Mouse (Mus musculus) small intestine, adult 2 months (tissue): Measurements from ENCODE around the gene Kazald1. TPM values are rescaled to one million over a fixed set of nuclear protein-coding genes. Genes with fewer than 3 reads are reported as not detected.

Experiments used
- H3K27ac ChIP-seq: fragments of 200-500 bp; 2 replicates; pipeline ENCODE4 v1.5.1; 2012; ENCODE audit warnings: low read depth, low read length, control low read depth, inconsistent platforms; ENCODE audit not compliant: insufficient read depth
- H3K27me3 ChIP-seq: fragments of 200-500 bp; 2 replicates; pipeline ENCODE4 v1.6.1; 2012; ENCODE audit warnings: mild to moderate bottlenecking, moderate library complexity, low read length, inconsistent platforms; ENCODE audit not compliant: control insufficient read depth, insufficient read depth
- H3K36me3 ChIP-seq: fragments of 200-500 bp; 2 replicates; pipeline ENCODE4 v1.6.1; 2012; ENCODE audit warnings: mild to moderate bottlenecking, low read length, control low read depth, inconsistent platforms; ENCODE audit not compliant: control insufficient read depth, insufficient read depth
- H3K4me1 ChIP-seq: fragments of 200-500 bp; 2 replicates; pipeline ENCODE4 v1.6.1; 2012; ENCODE audit warnings: low read length, inconsistent platforms, mixed read lengths; ENCODE audit not compliant: control insufficient read depth, insufficient read depth, insufficient read length
- H3K4me3 ChIP-seq: fragments of 200-500 bp; 2 replicates; pipeline ENCODE4 v1.5.1; 2012; ENCODE audit warnings: low read depth, mild to moderate bottlenecking, control low read depth, inconsistent platforms, low read length, moderate library complexity
- CTCF ChIP-seq: fragments of 200-500 bp; IDR thresholded peaks from 2 replicates; pipeline ENCODE4 v1.5.1; 2012; ENCODE audit warnings: low read depth, mild to moderate bottlenecking, control low read depth, inconsistent platforms, low read length, moderate library complexity, mixed read lengths; ENCODE audit not compliant: insufficient replicate concordance, insufficient read length; ENCODE audit errors: extremely low read depth
- POLR2A ChIP-seq: fragments of 200-500 bp; IDR thresholded peaks from 2 replicates; pipeline ENCODE4 v1.6.1; 2012; ENCODE audit warnings: low read depth, mild to moderate bottlenecking, control low read depth, inconsistent platforms, low read length, moderate library complexity
- WGBS: fragments of 180-500 bp; shearing (Covaris S2); methylation state at CpG from one replicate; pipeline ENCODE4 v1.1.7; 2018; 5-methylcytosine and 5-hydroxymethylcytosine counted together
- polyA plus RNA-seq: library from polyadenylated mRNA; depleted of rRNA; stranded (reverse); fragments of >200 nt; gene quantifications from 2 replicates; pipeline ENCODE4 v1.2.3, GENCODE M21; 2012

Kazald1 gene
- polyA plus RNA-seq, 1 experiment, result 2.2 TPM

GRCm38 (mm10) chr19:45044389-45044927 lies 30.6 kb upstream of the Kazald1 start:
- TF ChIP-seq POLR2A, result no peak
- no peak for TF ChIP-seq CTCF
- WGBS, result 79% methylated on average over 11 of the region's 11 CpGs
- Histone ChIP-seq H3K27me3 (no peaks in the 10 kb centered on the region), H3K27ac (no peak overlapping the region), H3K4me1 (peaks cover 7% of the 10 kb centered on the region), H3K36me3 (no peaks in the 10 kb centered on the region), H3K4me3 (no peak overlapping the region)

GRCm38 (mm10) chr19:45045236-45045635 lies 29.8 kb upstream of the Kazald1 start:
- Histone ChIP-seq H3K36me3 (no peaks in the 10 kb centered on the region), H3K4me1 (peaks cover 7% of the 10 kb centered on the region), H3K27ac (no peak overlapping the region), H3K4me3 (no peak overlapping the region), H3K27me3 (no peaks in the 10 kb centered on the region)
- no peak for TF ChIP-seq CTCF
- TF ChIP-seq POLR2A, result no peak
- WGBS, result 77% methylated on average over 15 of the region's 15 CpGs

DNA sequence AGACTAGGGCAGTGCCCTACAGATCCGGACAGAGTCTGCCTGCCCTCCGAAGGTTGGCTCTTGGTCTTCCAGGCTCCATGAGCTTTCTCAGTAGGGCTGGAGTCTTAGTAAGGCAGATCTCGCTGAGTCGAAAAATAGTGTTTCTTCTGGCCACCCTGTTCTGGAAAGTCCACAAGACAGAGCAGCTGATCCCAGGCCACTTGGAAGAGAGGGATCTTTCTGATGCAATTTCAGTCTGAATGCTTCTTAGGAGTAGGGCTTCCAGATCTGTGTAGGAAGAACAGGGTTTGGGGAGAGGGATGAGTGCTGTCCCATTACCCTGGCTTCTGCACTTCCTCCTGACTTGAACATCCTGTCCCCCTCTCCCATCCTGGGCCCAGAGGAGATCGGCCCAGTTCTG lies 29.4 kb upstream of the Kazald1 start, which contains the start of gene Pdzd7:
Pdzd7 (minus strand) TSS at position 67 of the 400 bp plus-strand sequence.
- H3K4me3 ChIP-seq, result peak within 1 kb of the TSS; percentile 68
- WGBS, result 86% methylated on average over 5 of the region's 5 CpGs

GRCm38 (mm10) chr19:45046523-45047321 lies 28.3 kb upstream of the Kazald1 start:
- Histone ChIP-seq H3K27ac (peak overlapping the region; percentile 82), H3K27me3 (no peaks in the 10 kb centered on the region), H3K36me3 (no peaks in the 10 kb centered on the region), H3K4me1 (peaks cover 7% of the 10 kb centered on the region), H3K4me3 (peak overlapping the region; percentile 68)
- 1% methylated on average over 34 of the region's 34 CpGs for WGBS
- TF ChIP-seq CTCF (no peak), POLR2A (no peak)

More for the DNA sequence above, 29.4 kb upstream of the Kazald1 start, which contains the start of gene Pdzd7:
- TF ChIP-seq POLR2A (no peak), CTCF (no peak)
- no peak within 1 kb of the TSS for H3K27ac ChIP-seq
- peaks cover 7% of the 10 kb centered on the region for H3K4me1 ChIP-seq
- H3K27me3 ChIP-seq, result no peaks in the 10 kb centered on the region
- no peaks in the 10 kb centered on the region for H3K36me3 ChIP-seq

- Histone ChIP-seq H3K27ac (peak within 1 kb of the TSS; percentile 82), H3K36me3 (no peaks in the 10 kb centered on the region), H3K4me3 (peak within 1 kb of the TSS; percentile 68), H3K27me3 (no peaks in the 10 kb centered on the region), H3K4me1 (peaks cover 7% of the 10 kb centered on the region)
- TF ChIP-seq CTCF (no peak; the same call in none of the 2 replicates), POLR2A (no peak)
- WGBS, result under 1% methylated on average over 26 of the region's 26 CpGs
These were observed 27.6 kb upstream of the Kazald1 start, which contains the start of gene Sfxn3 for GRCm38 (mm10) chr19:45047417-45047934. Sfxn3 (plus strand) TSS chr19:45047503.

DNA sequence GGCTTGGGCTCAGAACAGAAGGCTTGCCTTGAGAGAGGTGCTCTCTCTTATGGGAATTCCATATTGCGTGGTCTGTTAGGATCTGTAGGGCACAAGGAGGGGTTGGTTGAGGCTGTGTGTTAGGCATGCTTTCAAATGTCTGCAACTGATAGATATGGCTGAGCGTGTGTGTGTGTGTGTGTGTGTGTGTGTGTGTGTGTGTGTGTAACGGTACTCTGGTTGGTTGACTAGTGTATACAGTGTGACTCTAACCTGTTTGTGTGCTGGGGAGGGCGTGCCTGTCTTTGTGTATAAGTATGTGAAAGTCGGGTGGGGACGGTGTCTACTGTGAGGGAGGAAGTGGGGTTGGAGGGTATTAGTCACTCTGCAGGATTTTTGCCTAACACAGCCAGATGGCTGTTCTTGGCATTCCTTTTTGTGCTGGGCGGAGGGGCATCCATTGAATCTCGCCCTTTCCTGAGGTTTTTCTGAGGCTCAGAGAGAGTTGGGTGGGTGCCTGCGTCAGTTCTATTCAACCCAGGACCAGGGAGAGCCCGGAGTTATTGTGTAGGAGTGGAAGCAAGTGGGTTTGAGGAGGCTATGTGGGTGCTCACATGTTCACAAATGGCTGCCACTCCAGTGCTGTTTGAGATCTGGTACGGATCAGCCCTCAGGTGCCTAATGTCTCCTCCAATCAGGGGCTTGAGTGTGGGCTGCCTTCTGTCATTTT lies 27.0 kb upstream of the Kazald1 start:
- Histone ChIP-seq H3K27me3 (no peaks in the 10 kb centered on the region), H3K36me3 (no peaks in the 10 kb centered on the region), H3K4me3 (peak overlapping the region; percentile 68), H3K27ac (peak overlapping the region; percentile 82), H3K4me1 (peaks cover 6% of the 10 kb centered on the region)
- no peak for TF ChIP-seq CTCF
- no peak for TF ChIP-seq POLR2A
- 15% methylated on average over 11 of the region's 11 CpGs for WGBS
